Mouse (Mus musculus) C2C12 (cell line): Measurements from ENCODE around the gene Ppfia3.

Experiments
- CEBPB ChIP-seq: IDR thresholded peaks from one replicate; pipeline ENCODE4 v1.6.1; 2011; ENCODE audit warnings: low read depth, mild to moderate bottlenecking, control low read depth, moderate library complexity
- CTCF ChIP-seq: IDR thresholded peaks from one replicate; pipeline ENCODE4 v1.5.1; 2011; ENCODE audit not compliant: control insufficient read depth, insufficient read depth, insufficient read length

DNA sequence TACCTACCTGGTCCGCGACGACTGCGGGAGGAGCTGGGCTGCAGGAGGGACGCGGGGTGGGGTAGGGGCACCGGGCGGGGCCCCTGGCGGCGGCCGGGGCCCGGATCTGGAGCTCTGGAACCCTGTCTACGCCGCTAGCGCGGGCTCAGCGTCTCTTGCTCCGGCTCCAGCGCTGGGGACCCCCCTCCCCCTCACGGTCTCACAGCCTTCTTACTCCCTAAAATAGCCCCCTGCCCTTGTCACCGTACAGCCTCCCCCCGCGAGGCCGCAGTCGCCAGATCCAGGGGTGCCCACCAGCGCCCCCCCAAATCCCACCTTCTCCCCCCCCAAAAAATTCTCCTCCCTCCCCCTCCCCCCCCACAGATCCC, at the start of gene Ppfia3:
- TF ChIP-seq CEBPB (no peak), CTCF (no peak)
